Mouse (Mus musculus) forebrain, embryonic 11.5 days (tissue): Measurements from ENCODE around the gene Clcc1. TPM values are rescaled to one million over a fixed set of nuclear protein-coding genes. Genes with fewer than 3 reads are reported as not detected.
A peak's percentile ranks its signal among the peaks of the same experiment; 100 is the strongest.
"Not testable (repeated sequence)": the region's sequence is repeated elsewhere in the genome, so short reads cannot be mapped to it uniquely, and the experiment has no call there.

Experiments
- ATAC-seq: fragments of 200-750 bp; cut with Nextera tagmentation; replicated peaks from 2 replicates; pipeline ENCODE4 v1.8.0; 2017; ENCODE audit warnings: moderate TSS enrichment; ENCODE audit not compliant: low FRiP score
- DNase-seq: peaks from one replicate; pipeline ENCODE4 v3.0.0-alpha.2; 2017; ENCODE audit warnings: low spot score
- H3K27ac ChIP-seq: fragments of 300-500 bp; sonication (generic); 2 replicates; pipeline ENCODE4 v1.5.1; 2014; ENCODE audit warnings: low read depth, low read length
- H3K27me3 ChIP-seq: fragments of 300-500 bp; sonication (generic); 2 replicates; pipeline ENCODE4 v1.6.1; 2014; ENCODE audit warnings: mild to moderate bottlenecking, low read length, mixed read lengths; ENCODE audit not compliant: control insufficient read depth, insufficient read depth
- H3K36me3 ChIP-seq: fragments of 300-500 bp; sonication (generic); 2 replicates; pipeline ENCODE4 v1.6.1; 2014; ENCODE audit warnings: mild to moderate bottlenecking, low read length, moderate library complexity, mixed read lengths; ENCODE audit not compliant: control insufficient read depth, insufficient read depth
- H3K4me1 ChIP-seq: fragments of 300-500 bp; sonication (generic); replicated peaks from 2 replicates; pipeline ENCODE4 v1.6.1; 2014; ENCODE audit warnings: low read length, mixed read lengths; ENCODE audit not compliant: control insufficient read depth, insufficient read depth
- H3K4me2 ChIP-seq: fragments of 300-500 bp; sonication (generic); 2 replicates; pipeline ENCODE4 v1.6.1; 2014; ENCODE audit warnings: low read depth, mild to moderate bottlenecking, low read length, moderate library complexity, mixed read lengths; ENCODE audit not compliant: severe bottlenecking
- H3K4me3 ChIP-seq: fragments of 300-500 bp; sonication (generic); 2 replicates; pipeline ENCODE4 v1.5.1; 2014; ENCODE audit warnings: low read depth, low read length
- H3K9ac ChIP-seq: fragments of 300-500 bp; sonication (generic); 2 replicates; pipeline ENCODE4 v1.6.1; 2014; ENCODE audit warnings: low read length
- H3K9me3 ChIP-seq: fragments of 300-500 bp; sonication (generic); 2 replicates; pipeline ENCODE4 v1.6.1; 2016; ENCODE audit warnings: low read length, mixed read lengths; ENCODE audit not compliant: control insufficient read depth
- WGBS: fragments of 180-500 bp; shearing (Covaris S2); extraction: QIAGEN DNeasy Blood & Tissue Kit; methylation state at CpG from one replicate; pipeline ENCODE4 v1.1.7; 2014; 5-methylcytosine and 5-hydroxymethylcytosine counted together
- polyA plus RNA-seq: library from polyadenylated mRNA; unstranded; fragments of >200 nt; fragmentation: Nextera tagmentation; extraction: Ambion mirVana; gene quantifications from 2 replicates; pipeline ENCODE4 v1.2.1, GENCODE M21; 2014

The Clcc1 gene
- polyA plus RNA-seq = 64.7 and 73.9 TPM in 2 replicates

- ATAC-seq = peak; percentile 98
- Histone ChIP-seq H3K9me3 (no peaks in the 10 kb centered on the region), H3K36me3 (no peaks in the 10 kb centered on the region), H3K9ac (peak within 1 kb of the TSS; percentile 89), H3K4me1 (peaks cover 7% of the 10 kb centered on the region), H3K27me3 (no peaks in the 10 kb centered on the region), H3K27ac (peak within 1 kb of the TSS; percentile 63; the same call in 1 of the 2 replicates), H3K4me3 (peak within 1 kb of the TSS; percentile 81), H3K4me2 (peak within 1 kb of the TSS; percentile 61)
- DNase-seq = peak; percentile 98
- WGBS = under 1% methylated on average over 57 of the region's 57 CpGs
Observed at GRCm38 (mm10) chr3:108653710-108654379, at the start of gene Clcc1. Gene Clcc1 (plus strand): TSS chr3:108653913.

GRCm38 (mm10) chr3:108608906-108609305 is 44.8 kb upstream of the Clcc1 start:
- H3K9ac ChIP-seq = no peak overlapping the region
- no peaks in the 10 kb centered on the region for H3K36me3 ChIP-seq
- no peak for ATAC-seq
- DNase-seq = no peak
- no peaks in the 10 kb centered on the region for H3K4me1 ChIP-seq
- H3K4me3 ChIP-seq = no peak overlapping the region
- no peak overlapping the region for H3K27ac ChIP-seq
- no peaks in the 10 kb centered on the region for H3K9me3 ChIP-seq
- no peak overlapping the region for H3K4me2 ChIP-seq
- no peaks in the 10 kb centered on the region for H3K27me3 ChIP-seq
- 71% methylated on average over 3 of the region's 3 CpGs for WGBS

DNA sequence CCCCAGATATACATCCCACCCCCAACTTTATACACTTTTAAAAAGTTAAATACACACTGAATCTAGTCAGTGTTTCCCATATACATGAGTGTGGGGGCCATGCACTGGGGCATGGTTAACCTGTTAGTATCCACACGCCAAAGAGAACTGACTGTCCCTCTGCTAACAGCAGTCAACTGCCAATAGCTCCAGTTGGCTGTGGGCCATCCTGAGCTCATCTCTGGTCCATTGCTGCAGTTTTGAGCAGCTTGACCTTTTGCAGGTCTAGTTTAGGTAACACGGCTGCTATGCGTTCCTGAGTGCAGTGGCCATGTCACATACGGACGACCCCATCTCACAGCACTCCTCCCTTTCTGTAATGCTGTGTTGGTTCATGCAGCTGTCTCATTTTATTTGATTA is 19.0 kb upstream of the Clcc1 start:
- no peak overlapping the region for H3K27ac ChIP-seq
- H3K27me3 ChIP-seq = no peaks in the 10 kb centered on the region
- no peaks in the 10 kb centered on the region for H3K9me3 ChIP-seq
- DNase-seq = no peak
- H3K4me3 ChIP-seq = no peak overlapping the region
- H3K36me3 ChIP-seq = no peaks in the 10 kb centered on the region
- no peak overlapping the region for H3K4me2 ChIP-seq
- ATAC-seq = no peak
- H3K4me1 ChIP-seq = no peaks in the 10 kb centered on the region
- 92% methylated on average over 5 of the region's 5 CpGs for WGBS
- H3K9ac ChIP-seq = no peak overlapping the region

DNA sequence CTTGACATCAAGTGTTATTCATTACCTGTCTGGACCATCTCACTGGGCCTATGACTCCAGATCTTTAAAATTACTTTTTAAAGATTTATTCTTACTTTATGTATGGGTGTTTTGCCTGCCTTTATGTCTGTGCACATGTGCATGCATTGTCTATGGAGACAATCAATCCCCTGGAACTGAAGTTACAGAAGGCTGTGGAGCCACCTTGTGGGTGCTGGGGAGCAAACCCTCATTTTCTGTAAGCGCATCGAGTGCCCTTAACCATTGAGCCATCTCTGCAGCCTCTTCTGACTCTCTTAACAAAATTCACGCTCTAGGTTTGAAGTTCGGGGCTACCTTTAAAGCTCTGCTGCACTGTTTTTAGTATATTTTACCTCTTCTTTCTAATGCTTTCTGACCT is 14.3 kb upstream of the Clcc1 start:
- no peaks in the 10 kb centered on the region for H3K27me3 ChIP-seq
- no peaks in the 10 kb centered on the region for H3K4me1 ChIP-seq
- H3K4me3 ChIP-seq = no peak overlapping the region
- no peak for DNase-seq
- no peaks in the 10 kb centered on the region for H3K9me3 ChIP-seq
- H3K4me2 ChIP-seq = no peak overlapping the region
- ATAC-seq = no peak
- H3K9ac ChIP-seq = no peak overlapping the region
- no peak overlapping the region for H3K27ac ChIP-seq
- 72% methylated on average over 4 of the region's 4 CpGs for WGBS
- H3K36me3 ChIP-seq = peaks cover under 1% of the 10 kb centered on the region; the same call in 1 of the 2 replicates

GRCm38 (mm10) chr3:108640998-108641397 is 12.7 kb upstream of the Clcc1 start:
- H3K4me3 ChIP-seq = no peak overlapping the region
- H3K36me3 ChIP-seq = peaks cover 3% of the 10 kb centered on the region; the same call in 1 of the 2 replicates
- H3K27me3 ChIP-seq = no peaks in the 10 kb centered on the region
- ATAC-seq (no peak), DNase-seq (no peak)
- no peaks in the 10 kb centered on the region for H3K4me1 ChIP-seq
- WGBS = 86% methylated on average over 4 of the region's 4 CpGs
- H3K27ac ChIP-seq = no peak overlapping the region
- no peak overlapping the region for H3K9ac ChIP-seq
- H3K9me3 ChIP-seq = no peaks in the 10 kb centered on the region
- H3K4me2 ChIP-seq = no peak overlapping the region

DNA sequence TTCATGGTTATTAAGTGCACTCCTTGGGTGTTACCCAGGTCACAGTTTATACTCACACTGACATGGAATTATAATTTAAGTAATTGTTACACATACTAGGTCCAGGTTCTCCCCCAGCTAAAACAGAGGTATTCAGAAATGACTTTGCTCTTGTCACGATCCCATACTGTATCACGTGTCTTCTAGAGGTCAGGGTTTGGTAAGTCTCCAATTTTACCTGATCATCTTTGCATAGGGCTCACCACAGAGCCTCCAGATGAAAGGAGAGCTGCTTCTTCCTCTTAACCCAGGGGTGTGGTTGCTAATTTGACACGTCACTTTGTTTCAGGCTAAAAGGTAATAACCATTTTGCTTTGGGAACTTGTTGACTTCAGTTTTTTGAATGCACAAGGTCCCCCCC is 8.9 kb upstream of the Clcc1 start:
- 93% methylated on average over 3 of the region's 3 CpGs for WGBS
- Histone ChIP-seq H3K4me2 (no peak overlapping the region), H3K9ac (no peak overlapping the region), H3K4me3 (no peak overlapping the region), H3K27me3 (no peaks in the 10 kb centered on the region), H3K27ac (no peak overlapping the region), H3K9me3 (no peaks in the 10 kb centered on the region), H3K36me3 (peaks cover 3% of the 10 kb centered on the region; the same call in 1 of the 2 replicates), H3K4me1 (no peaks in the 10 kb centered on the region)
- ATAC-seq = no peak
- no peak for DNase-seq

DNA sequence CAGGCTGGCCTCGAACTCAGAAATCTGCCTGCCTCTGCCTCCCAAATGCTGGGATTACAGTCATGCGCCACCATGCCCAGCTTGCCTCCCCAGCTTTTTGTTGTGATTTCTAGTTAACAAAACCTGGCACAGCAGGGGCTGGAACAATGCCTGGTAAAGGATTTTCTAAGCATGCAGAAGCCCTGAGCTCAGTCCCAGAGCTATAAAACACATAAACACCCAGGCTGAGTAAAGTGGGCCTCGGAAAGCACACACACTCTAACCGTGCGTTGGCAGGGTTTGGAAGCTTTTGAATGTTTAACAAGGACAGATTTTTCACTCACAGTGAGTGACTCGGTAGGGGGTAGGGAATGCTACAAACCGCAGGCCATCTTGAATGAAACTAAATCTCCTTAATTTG is 7.7 kb upstream of the Clcc1 start:
- H3K4me1 ChIP-seq = no peaks in the 10 kb centered on the region
- ATAC-seq (no peak), DNase-seq (no peak)
- no peaks in the 10 kb centered on the region for H3K9me3 ChIP-seq
- no peaks in the 10 kb centered on the region for H3K27me3 ChIP-seq
- no peak overlapping the region for H3K4me2 ChIP-seq
- no peak overlapping the region for H3K27ac ChIP-seq
- no peak overlapping the region for H3K4me3 ChIP-seq
- H3K9ac ChIP-seq = no peak overlapping the region
- peaks cover 3% of the 10 kb centered on the region; the same call in 1 of the 2 replicates for H3K36me3 ChIP-seq
- 43% methylated on average over 7 of the region's 7 CpGs for WGBS

DNA sequence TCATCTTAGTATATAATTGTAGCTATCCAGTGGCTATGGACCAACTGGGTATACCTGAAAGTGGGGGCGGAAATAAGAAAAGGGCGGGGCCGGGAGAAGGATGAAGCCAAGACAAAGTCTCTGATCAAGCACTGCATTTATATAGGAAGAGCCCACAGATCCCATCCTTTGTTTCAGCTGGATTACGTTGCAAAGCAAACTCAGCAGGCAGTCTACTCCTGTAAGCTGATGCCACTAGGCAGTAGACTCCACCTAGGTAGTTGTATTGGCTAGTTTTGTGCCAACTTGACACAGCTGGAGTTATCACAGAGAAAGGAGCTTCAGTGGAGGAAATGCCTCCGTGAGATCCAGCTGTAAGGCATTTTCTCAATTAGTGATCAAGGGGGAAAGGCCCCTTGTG is 6.0 kb upstream of the Clcc1 start:
- not testable (repeated sequence) for H3K9ac ChIP-seq, H3K27me3 ChIP-seq, H3K27ac ChIP-seq, H3K36me3 ChIP-seq, DNase-seq, H3K9me3 ChIP-seq, H3K4me1 ChIP-seq, H3K4me3 ChIP-seq, H3K4me2 ChIP-seq, ATAC-seq
- 34% methylated on average over 5 of the region's 5 CpGs for WGBS
